Mouse (Mus musculus) A20 (cell line): ENCODE data around the gene Rora.

Experiments used
- DNase-seq: peaks from one replicate; pipeline ENCODE4 v3.0.0-alpha.2; 2011; ENCODE audit warnings: low read depth, low spot score

The Rora gene

GRCm38 (mm10) chr9:68883687-68884086, 230.1 kb downstream of the Rora start:
- no peak for DNase-seq

- DNase-seq: peak; percentile 67
Observed at GRCm38 (mm10) chr9:68884451-68885035, 231.0 kb downstream of the Rora start.

GRCm38 (mm10) chr9:68888670-68889069, 235.1 kb downstream of the Rora start:
- DNase-seq: peak; percentile 9

GRCm38 (mm10) chr9:68891431-68891830, 237.8 kb downstream of the Rora start:
- no peak for DNase-seq

- no peak for DNase-seq
Observed at GRCm38 (mm10) chr9:68892356-68892755, 238.8 kb downstream of the Rora start.

GRCm38 (mm10) chr9:68892859-68893258, 239.3 kb downstream of the Rora start:
- DNase-seq: no peak

GRCm38 (mm10) chr9:68898286-68898685, 244.7 kb downstream of the Rora start:
- no peak for DNase-seq

- DNase-seq: no peak
Observed at GRCm38 (mm10) chr9:68899525-68900222, 246.1 kb downstream of the Rora start.

- DNase-seq: no peak
Observed at GRCm38 (mm10) chr9:68906361-68906883, 252.8 kb downstream of the Rora start.

- DNase-seq: no peak
Observed at GRCm38 (mm10) chr9:68912483-68913151, 259.0 kb downstream of the Rora start.

GRCm38 (mm10) chr9:68913191-68913697, 259.7 kb downstream of the Rora start:
- DNase-seq: no peak

GRCm38 (mm10) chr9:68914541-68915275, 261.1 kb downstream of the Rora start:
- DNase-seq: no peak

GRCm38 (mm10) chr9:68916741-68917140, 263.2 kb downstream of the Rora start:
- DNase-seq: no peak

- DNase-seq: no peak
Observed at GRCm38 (mm10) chr9:68923128-68923601, 269.6 kb downstream of the Rora start.

- no peak for DNase-seq
Observed at GRCm38 (mm10) chr9:68926406-68926805, 272.8 kb downstream of the Rora start.

GRCm38 (mm10) chr9:68933159-68933558, 279.6 kb downstream of the Rora start:
- peak; percentile 16 for DNase-seq

- DNase-seq: no peak
Observed at GRCm38 (mm10) chr9:68934238-68934637, 280.7 kb downstream of the Rora start.

GRCm38 (mm10) chr9:68935611-68936010, 282.0 kb downstream of the Rora start:
- DNase-seq: no peak

GRCm38 (mm10) chr9:68941037-68941436, 287.5 kb downstream of the Rora start:
- no peak for DNase-seq

- no peak for DNase-seq
Observed at GRCm38 (mm10) chr9:68942595-68943011, 289.0 kb downstream of the Rora start.

- DNase-seq: no peak
Observed at GRCm38 (mm10) chr9:68944026-68944425, 290.4 kb downstream of the Rora start.

GRCm38 (mm10) chr9:68947707-68948106, 294.1 kb downstream of the Rora start:
- no peak for DNase-seq
